Comparison of ENCODE assay signal across 24 mouse cellular contexts in the genomic region with DNA sequence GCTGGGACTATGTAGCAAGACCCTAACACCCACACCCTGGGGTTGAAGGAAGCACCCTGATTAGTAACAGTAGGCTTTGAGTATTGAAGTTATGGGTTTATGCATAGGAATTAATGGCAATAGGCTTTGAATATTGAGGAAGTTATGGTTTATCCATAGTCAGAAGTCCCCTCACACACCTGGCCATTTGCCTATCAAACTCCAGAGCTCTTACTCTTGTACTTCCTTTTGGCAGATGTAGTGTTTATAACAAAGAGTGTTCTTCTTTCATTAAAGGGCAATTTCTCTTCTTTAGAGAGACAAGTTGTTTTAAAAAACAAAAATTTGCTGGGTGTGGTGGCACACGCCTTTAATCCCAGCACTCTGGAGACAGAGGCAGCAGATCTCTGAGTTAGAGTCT.
"Had no signal": no experiment of that assay in that cellular context is flagged by ENCODE, and none has a peak within 500 bp of the region (broad histone marks: within the 10 kb centered on the region; RNA-seq: fewer than 3 reads in every experiment).

No protein-coding gene starts in this region.

- ATAC-seq: forebrain, postnatal 0 days; hindbrain, embryonic 16.5 days; inflammation-experienced regulatory T-cells, adult 6 months; intestine, embryonic 15.5 days; intestine, postnatal 0 days had no signal

- DNase-seq: forebrain, postnatal 0 days; gastrocnemius, adult 2 months; gastrocnemius, postnatal 10 days; gastrocnemius, postnatal 25 days; heart, adult 18-20 months; heart, postnatal 10 days; heart, postnatal 4 days; kidney, adult 18-20 months; kidney, adult 8-10 months; kidney, postnatal 10 days; kidney, postnatal 36 days; layer of hippocampus, adult 9-11 months; layer of hippocampus, postnatal 36 days had no signal

- H3K4me3 ChIP-seq: gastrocnemius, adult 2 months; heart, embryonic 10.5 days; heart, embryonic 12.5 days; hindbrain, embryonic 10.5 days; hindbrain, embryonic 12.5 days; intestine, embryonic 15.5 days; limb, embryonic 10.5 days; limb, embryonic 12.5 days had no signal

- H3K36me3 ChIP-seq: hindbrain, embryonic 12.5 days; intestine, embryonic 15.5 days had no signal

- H3K27ac ChIP-seq: gastrocnemius, adult 2 months; heart, embryonic 10.5 days; hindbrain, embryonic 10.5 days; hindbrain, embryonic 12.5 days; hindbrain, embryonic 14.5 days; intestine, embryonic 15.5 days; limb, embryonic 10.5 days; limb, embryonic 12.5 days had no signal

- H3K4me2 ChIP-seq: heart, embryonic 12.5 days; hindbrain, embryonic 12.5 days; hindbrain, embryonic 14.5 days; intestine, embryonic 15.5 days; limb, embryonic 12.5 days had no signal

- H3K27me3 ChIP-seq: heart, embryonic 12.5 days; hindbrain, embryonic 12.5 days; intestine, embryonic 15.5 days; limb, embryonic 12.5 days had no signal

- H3K4me1 ChIP-seq: hindbrain, embryonic 10.5 days; hindbrain, embryonic 12.5 days; intestine, embryonic 15.5 days; limb, embryonic 10.5 days had no signal

- H3K9me3 ChIP-seq: heart, embryonic 10.5 days; heart, embryonic 12.5 days; hindbrain, embryonic 10.5 days; hindbrain, embryonic 12.5 days; intestine, embryonic 15.5 days; limb, embryonic 10.5 days; limb, embryonic 12.5 days had no signal

- H3K9ac ChIP-seq: forebrain, postnatal 0 days; heart, embryonic 12.5 days; hindbrain, embryonic 12.5 days; hindbrain, embryonic 14.5 days; intestine, embryonic 15.5 days; limb, embryonic 12.5 days had no signal
